Mouse (Mus musculus) kidney, adult 18-20 months (tissue): ENCODE data around the gene Gm3435.
A peak's percentile ranks its signal among the peaks of the same experiment; 100 is the strongest.
"Not testable (repeated sequence)": the region's sequence is repeated elsewhere in the genome, so short reads cannot be mapped to it uniquely, and the experiment has no call there.

Source experiments
- DNase-seq: peaks from one replicate; pipeline ENCODE4 v3.0.0; 2021

Gene Gm3435

DNA sequence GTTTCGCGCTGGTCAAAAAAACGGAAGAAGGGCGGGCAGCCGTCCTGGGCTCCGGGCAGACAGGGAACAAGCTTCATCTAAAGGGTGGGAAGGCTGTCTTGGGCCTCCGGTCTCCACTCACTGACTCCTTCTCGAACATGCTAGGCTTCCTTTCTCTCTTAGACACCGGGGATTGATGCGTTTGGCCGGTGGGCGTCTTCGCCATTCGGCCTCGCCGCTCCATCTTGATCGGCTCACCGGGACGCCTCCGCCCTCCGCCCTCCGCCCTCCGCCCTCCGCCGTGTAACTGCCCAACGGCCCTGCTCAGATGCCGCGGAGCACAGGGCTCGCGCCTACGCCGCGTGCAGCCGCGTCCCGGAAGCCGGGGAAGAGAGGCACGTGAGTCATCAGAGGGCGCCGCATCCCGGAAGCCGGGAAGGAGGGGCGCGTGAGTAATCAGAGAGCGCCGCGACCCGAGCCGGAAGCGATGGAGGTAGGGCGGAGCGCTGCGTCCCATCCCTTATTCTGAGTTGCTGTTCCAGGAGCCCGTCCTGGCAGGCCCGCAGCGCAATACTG is 31.3 kb downstream of the Gm3435 start, which contains the start of the genes Ermard, Tcte3 and Gm3448:
Ermard (plus strand) TSS at position 34 of the 555 bp plus-strand sequence.
Tcte3 (minus strand) TSS at position 314 of the 555 bp plus-strand sequence.
Gm3448 (minus strand) TSS at position 363 of the 555 bp plus-strand sequence.
- peak; percentile 58 for DNase-seq

DNA sequence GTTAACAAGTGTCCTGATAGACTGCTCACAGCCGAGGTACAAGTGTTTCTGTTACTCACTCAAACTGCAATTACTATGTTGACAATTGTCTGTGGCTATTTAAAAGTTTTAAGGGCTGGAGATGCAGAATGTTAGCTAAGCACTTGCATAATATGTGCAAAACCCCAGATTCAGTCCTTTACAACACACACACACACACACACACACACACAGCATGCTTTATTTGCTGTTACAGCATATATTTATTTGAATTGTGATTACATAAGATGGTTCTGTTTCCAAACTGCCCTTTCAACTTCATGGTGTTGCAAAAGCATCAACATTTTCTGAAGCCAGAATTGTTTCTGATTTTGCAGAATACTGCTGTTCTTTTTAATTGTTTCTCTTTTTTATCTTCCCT is 40.4 kb downstream of the Gm3435 start:
- DNase-seq = not testable (repeated sequence)

GRCm38 (mm10) chr17:15052766-15053165 is 42.8 kb downstream of the Gm3435 start:
- DNase-seq = not testable (repeated sequence)

GRCm38 (mm10) chr17:15053183-15053828 is 43.3 kb downstream of the Gm3435 start:
- DNase-seq = not testable (repeated sequence)

GRCm38 (mm10) chr17:15053829-15054200 is 43.8 kb downstream of the Gm3435 start:
- DNase-seq = not testable (repeated sequence)

GRCm38 (mm10) chr17:15055925-15056324 is 45.9 kb downstream of the Gm3435 start:
- DNase-seq = no peak

GRCm38 (mm10) chr17:15058161-15058591 is 48.2 kb downstream of the Gm3435 start:
- DNase-seq = no peak

DNA sequence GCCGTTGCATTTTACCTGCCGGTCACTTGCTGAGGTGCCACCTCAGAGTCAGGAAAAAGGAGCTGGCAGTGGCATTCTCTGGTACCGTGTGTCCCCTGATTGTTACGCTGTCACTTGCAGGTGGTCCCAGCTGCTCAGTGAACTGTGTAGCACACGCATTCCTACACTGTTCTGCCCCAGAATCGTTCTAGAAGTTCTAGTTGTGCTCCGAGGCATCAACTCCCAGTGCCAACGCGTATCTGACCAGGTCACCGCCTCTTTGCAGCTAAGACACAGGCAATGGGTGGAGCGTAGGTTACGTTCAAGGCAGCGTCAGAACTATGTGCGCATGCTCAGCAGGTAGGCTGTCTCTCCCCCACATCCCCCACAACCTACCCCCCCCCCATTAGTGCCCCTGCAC is 49.7 kb downstream of the Gm3435 start:
- no peak for DNase-seq

GRCm38 (mm10) chr17:15060356-15060755 is 50.4 kb downstream of the Gm3435 start:
- no peak for DNase-seq

DNA sequence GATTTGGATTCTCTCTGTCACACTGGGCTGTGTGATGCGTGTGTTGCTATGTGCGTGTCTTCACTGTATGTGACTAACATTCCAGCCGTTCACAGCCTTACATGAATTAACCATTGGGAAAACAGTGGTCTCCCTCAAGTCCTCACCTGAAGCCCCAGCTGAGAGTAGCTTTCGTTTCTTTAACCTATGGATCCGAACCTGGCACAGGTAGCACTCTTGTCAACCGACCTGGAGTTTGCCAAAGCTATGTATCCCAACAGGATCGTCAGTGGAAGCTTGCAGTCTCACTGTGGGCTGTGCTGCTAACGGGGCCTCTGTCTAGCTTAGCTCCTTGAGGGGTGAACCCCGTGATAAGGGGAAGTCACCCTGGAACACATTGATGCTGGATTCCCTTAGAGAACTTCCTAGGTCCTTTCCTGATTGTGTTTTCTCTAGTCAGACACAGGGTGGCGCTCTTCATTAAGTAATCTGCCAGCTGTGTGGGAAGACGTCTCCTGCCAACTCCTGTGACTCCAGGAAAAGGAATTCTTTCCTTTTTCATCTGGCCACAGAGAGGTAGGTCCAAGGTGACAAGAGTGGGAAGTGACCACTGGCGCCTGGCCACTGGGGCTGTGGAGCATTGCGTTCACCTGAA is 55.5 kb downstream of the Gm3435 start:
- peak; percentile 65 for DNase-seq

- no peak for DNase-seq
Measured at GRCm38 (mm10) chr17:15066066-15066465, 56.1 kb downstream of the Gm3435 start.

DNA sequence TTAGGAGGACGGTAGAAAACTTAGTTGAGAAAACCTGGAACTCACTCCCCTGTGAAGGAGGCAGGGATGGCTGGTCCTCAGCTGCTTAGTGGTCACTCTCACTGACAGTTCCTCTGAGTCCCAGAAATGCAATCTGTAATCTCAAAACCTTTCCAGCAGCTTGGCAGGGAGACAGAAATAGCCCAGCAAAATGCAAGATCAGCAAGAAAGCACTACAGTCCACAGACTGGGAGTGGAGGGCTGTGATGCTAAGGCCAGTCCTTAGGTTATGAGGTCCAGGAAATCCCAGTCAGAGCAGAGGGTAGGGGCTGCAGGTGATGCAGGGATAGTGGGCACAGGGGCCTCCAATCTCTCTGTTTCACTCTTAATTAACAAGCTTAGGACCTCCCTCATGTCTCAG is 56.9 kb downstream of the Gm3435 start:
- DNase-seq = no peak

GRCm38 (mm10) chr17:15068040-15068792 is 58.2 kb downstream of the Gm3435 start:
- DNase-seq = no peak

DNA sequence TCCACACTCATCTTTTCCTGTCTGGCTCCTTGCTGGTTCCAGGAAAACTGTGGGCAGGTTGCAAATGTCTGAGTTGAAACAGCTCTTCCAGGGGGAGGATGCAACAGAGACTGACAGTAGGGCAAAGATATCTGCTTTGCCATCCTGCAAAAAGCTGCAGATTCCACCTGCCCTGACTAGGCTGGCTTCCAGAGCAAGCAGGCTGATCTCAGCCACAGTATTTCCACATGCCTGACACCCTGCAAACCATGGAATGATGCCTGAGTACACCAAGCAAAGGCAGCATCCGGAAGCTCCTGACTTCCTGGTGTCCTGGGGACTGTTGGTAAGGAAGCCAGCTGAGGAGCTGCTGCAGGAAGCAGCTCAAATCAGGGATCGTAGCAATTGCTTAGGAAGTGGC is 59.1 kb downstream of the Gm3435 start:
- DNase-seq = peak; percentile 23
